Mouse (Mus musculus) ES-Bruce4 (cell line): Measurements from ENCODE around the gene Diaph3. TPM values are rescaled to one million over a fixed set of nuclear protein-coding genes. Genes with fewer than 3 reads are reported as not detected.

ENCODE experiments used
- H3K27ac ChIP-seq: 2 replicates; pipeline ENCODE4 v1.5.1; 2012; ENCODE audit warnings: low read length, inconsistent platforms; ENCODE audit not compliant: insufficient read depth
- H3K27me3 ChIP-seq: 2 replicates; pipeline ENCODE4 v1.6.1; 2012; ENCODE audit warnings: mild to moderate bottlenecking, low read length, inconsistent platforms; ENCODE audit not compliant: control insufficient read depth, poor library complexity, insufficient read depth, severe bottlenecking
- H3K36me3 ChIP-seq: 2 replicates; pipeline ENCODE4 v1.6.1; 2012; ENCODE audit warnings: inconsistent platforms, mild to moderate bottlenecking, low read length, moderate library complexity; ENCODE audit not compliant: control insufficient read depth, poor library complexity, insufficient read depth, severe bottlenecking
- H3K4me1 ChIP-seq: one replicate; pipeline ENCODE4 v1.8.1; 2011; ENCODE audit warnings: low read length; ENCODE audit not compliant: control insufficient read depth, insufficient read depth
- H3K4me3 ChIP-seq: 2 replicates; pipeline ENCODE4 v1.5.1; 2011; ENCODE audit warnings: low read depth, mild to moderate bottlenecking, low read length
- H3K9ac ChIP-seq: 2 replicates; pipeline ENCODE4 v1.6.1; 2012; ENCODE audit warnings: low read depth, mild to moderate bottlenecking, inconsistent platforms; ENCODE audit not compliant: poor library complexity, severe bottlenecking
- H3K9me3 ChIP-seq: replicated peaks from 2 replicates; pipeline ENCODE4 v1.6.1; 2012; ENCODE audit warnings: mild to moderate bottlenecking, low read length, inconsistent platforms; ENCODE audit not compliant: control insufficient read depth, poor library complexity, insufficient read depth, severe bottlenecking
- CTCF ChIP-seq: IDR thresholded peaks from one replicate; pipeline ENCODE4 v1.8.1; 2011; ENCODE audit warnings: low read depth, low read length
- EP300 ChIP-seq: IDR thresholded peaks from 2 replicates; pipeline ENCODE4 v1.6.1; 2011; ENCODE audit warnings: low read depth, low read length; ENCODE audit not compliant: insufficient read depth
- POLR2A ChIP-seq: IDR thresholded peaks from one replicate; pipeline ENCODE4 v1.8.1; 2011; ENCODE audit warnings: low read length; ENCODE audit not compliant: insufficient read depth
- polyA plus RNA-seq: library from polyadenylated mRNA; stranded (reverse); fragments of >200 nt; gene quantifications from 2 replicates; pipeline ENCODE4 v1.2.4, GENCODE M21; 2011; ENCODE audit warnings: low read depth; ENCODE audit not compliant: missing spikeins, insufficient read depth, insufficient read length

Gene Diaph3
- polyA plus RNA-seq, 1 experiment: 55.4 TPM

- no peaks in the 10 kb centered on the region for H3K27me3 ChIP-seq
- no peaks in the 10 kb centered on the region for H3K9me3 ChIP-seq
- no peak overlapping the region for H3K27ac ChIP-seq
- H3K9ac ChIP-seq: no peak overlapping the region
- peaks cover 1% of the 10 kb centered on the region for H3K4me1 ChIP-seq
- TF ChIP-seq EP300 (no peak), POLR2A (no peak), CTCF (no peak)
- H3K36me3 ChIP-seq: no peaks in the 10 kb centered on the region
- H3K4me3 ChIP-seq: no peak overlapping the region
These were observed 5.7 kb upstream of the Diaph3 start for GRCm38 (mm10) chr14:87146704-87147103.

- no peaks in the 10 kb centered on the region for H3K36me3 ChIP-seq
These were observed 4.3 kb upstream of the Diaph3 start for GRCm38 (mm10) chr14:87145351-87145750.

GRCm38 (mm10) chr14:87141777-87142176 is 742 bp upstream of the Diaph3 start:
- TF ChIP-seq EP300 (no peak), CTCF (no peak), POLR2A (no peak)
- Histone ChIP-seq H3K4me1 (peaks cover 1% of the 10 kb centered on the region), H3K4me3 (no peak overlapping the region), H3K27ac (no peak overlapping the region), H3K9me3 (no peaks in the 10 kb centered on the region), H3K9ac (no peak overlapping the region), H3K27me3 (no peaks in the 10 kb centered on the region), H3K36me3 (no peaks in the 10 kb centered on the region)

More at GRCm38 (mm10) chr14:87145351-87145750, 4.3 kb upstream of the Diaph3 start:
- no peak overlapping the region for H3K4me3 ChIP-seq
- H3K4me1 ChIP-seq: peaks cover 1% of the 10 kb centered on the region
- H3K27me3 ChIP-seq: no peaks in the 10 kb centered on the region
- TF ChIP-seq EP300: no peak
- TF ChIP-seq POLR2A: no peak
- TF ChIP-seq CTCF: no peak
- no peak overlapping the region for H3K27ac ChIP-seq
- H3K9ac ChIP-seq: no peak overlapping the region
- no peaks in the 10 kb centered on the region for H3K9me3 ChIP-seq

GRCm38 (mm10) chr14:87140327-87140962 is 590 bp downstream of the Diaph3 start:
- Histone ChIP-seq H3K9me3 (no peaks in the 10 kb centered on the region), H3K4me1 (no peaks in the 10 kb centered on the region), H3K27me3 (no peaks in the 10 kb centered on the region), H3K36me3 (no peaks in the 10 kb centered on the region), H3K27ac (no peak overlapping the region), H3K9ac (peak overlapping the region; percentile 72), H3K4me3 (peak overlapping the region; percentile 95)
- TF ChIP-seq EP300 (no peak), CTCF (no peak), POLR2A (no peak)

GRCm38 (mm10) chr14:87126076-87126639 is 14.9 kb downstream of the Diaph3 start:
- H3K4me3 ChIP-seq: no peak overlapping the region
- no peaks in the 10 kb centered on the region for H3K36me3 ChIP-seq
- no peak overlapping the region for H3K9ac ChIP-seq
- H3K27ac ChIP-seq: no peak overlapping the region
- TF ChIP-seq POLR2A (no peak), EP300 (no peak), CTCF (no peak)
- no peaks in the 10 kb centered on the region for H3K27me3 ChIP-seq
- H3K9me3 ChIP-seq: no peaks in the 10 kb centered on the region
- peaks cover 2% of the 10 kb centered on the region for H3K4me1 ChIP-seq

- no peak overlapping the region for H3K27ac ChIP-seq
- H3K4me3 ChIP-seq: no peak overlapping the region
- H3K4me1 ChIP-seq: peaks cover 2% of the 10 kb centered on the region
- H3K36me3 ChIP-seq: no peaks in the 10 kb centered on the region
- no peaks in the 10 kb centered on the region for H3K9me3 ChIP-seq
- H3K9ac ChIP-seq: no peak overlapping the region
- TF ChIP-seq EP300 (no peak), POLR2A (no peak), CTCF (no peak)
- no peaks in the 10 kb centered on the region for H3K27me3 ChIP-seq
These were observed 15.5 kb downstream of the Diaph3 start for GRCm38 (mm10) chr14:87125492-87125891.
